Mouse (Mus musculus) myocyte (in vitro differentiated cells): ENCODE data around the gene Nuak1.

Experiments
- CEBPB ChIP-seq: IDR thresholded peaks from 2 replicates; pipeline ENCODE4 v1.6.1; 2011; ENCODE audit warnings: mild to moderate bottlenecking, moderate library complexity; ENCODE audit not compliant: poor library complexity, insufficient read depth, severe bottlenecking
- E2F4 ChIP-seq: IDR thresholded peaks from one replicate; pipeline ENCODE4 v1.6.1; 2011; ENCODE audit warnings: mild to moderate bottlenecking, control low read depth, moderate library complexity; ENCODE audit not compliant: insufficient read depth
- MAX ChIP-seq: IDR thresholded peaks from one replicate; pipeline ENCODE4 v1.6.1; 2011; ENCODE audit warnings: low read depth, mild to moderate bottlenecking, control low read depth
- MYOD1 ChIP-seq, 3 experiments: IDR thresholded peaks; one replicate each; pipeline ENCODE4 v1.6.1; 2011; ENCODE audit warnings: control low read depth in 2 of 3, low read depth in 2 of 3, mild to moderate bottlenecking in 2 of 3, moderate library complexity in 1 of 3; ENCODE audit not compliant: insufficient read length in 2 of 3, control insufficient read depth in 1 of 3
- MYOG ChIP-seq, 3 experiments: IDR thresholded peaks; one replicate each; pipeline ENCODE4 v1.6.1; 2011; ENCODE audit warnings: control low read depth in 2 of 3, low read depth in 2 of 3, mild to moderate bottlenecking in 2 of 3; ENCODE audit not compliant: insufficient read length in 2 of 3, control insufficient read depth in 1 of 3, insufficient read depth in 1 of 3
- POLR2A ChIP-seq: IDR thresholded peaks from one replicate; pipeline ENCODE4 v1.6.1; 2011; ENCODE audit warnings: low read depth, mild to moderate bottlenecking, control low read depth, moderate library complexity; ENCODE audit not compliant: insufficient read length
- POLR2AphosphoS2 ChIP-seq: IDR thresholded peaks from one replicate; pipeline ENCODE4 v1.6.1; 2011; ENCODE audit warnings: low read depth, control low read depth; ENCODE audit not compliant: insufficient read length
- REST ChIP-seq: IDR thresholded peaks from one replicate; pipeline ENCODE4 v1.6.1; 2011; ENCODE audit warnings: mild to moderate bottlenecking, control low read depth, moderate library complexity; ENCODE audit not compliant: insufficient read depth, insufficient read length
- SRF ChIP-seq: IDR thresholded peaks from one replicate; pipeline ENCODE4 v1.6.1; 2011; ENCODE audit warnings: low read depth; ENCODE audit not compliant: control insufficient read depth, insufficient read length
- TCF12 ChIP-seq: IDR thresholded peaks from one replicate; pipeline ENCODE4 v1.6.1; 2011; ENCODE audit warnings: mild to moderate bottlenecking, control low read depth; ENCODE audit not compliant: poor library complexity, insufficient read depth, severe bottlenecking
- TCF3 ChIP-seq: IDR thresholded peaks from one replicate; pipeline ENCODE4 v1.6.1; 2011; ENCODE audit warnings: low read depth, control low read depth; ENCODE audit not compliant: insufficient read length
- USF1 ChIP-seq: IDR thresholded peaks from one replicate; pipeline ENCODE4 v1.6.1; 2011; ENCODE audit warnings: low read depth, mild to moderate bottlenecking, control low read depth, moderate library complexity

GRCm38 (mm10) chr10:84379366-84379765, 61.0 kb downstream of the Nuak1 start:
- TF ChIP-seq CEBPB (no peak), MAX (no peak), POLR2A (no peak), TCF12 (no peak), MYOG (IDR thresholded peaks at IDR 0.05; ENCODE audit: control insufficient read depth in 1 of 3, insufficient read depth in 1 of 3, insufficient read length in 2 of 3, low read depth in 2 of 3) (no peak), TCF3 (no peak), E2F4 (no peak), POLR2AphosphoS2 (no peak), USF1 (no peak), SRF (no peak), MYOD1 (IDR thresholded peaks at IDR 0.05; ENCODE audit: control insufficient read depth in 1 of 3, insufficient read length in 2 of 3, low read depth in 2 of 3) (no peak), REST (no peak)
